Mouse (Mus musculus) kidney, postnatal 36 days (tissue): ENCODE results near the gene Insyn1.

Source experiments
- DNase-seq, 2 experiments: peaks; one replicate each; pipeline ENCODE4 v3.0.0; 2021 to 2022; ENCODE audit warnings: mixed read lengths in 2 of 2

Insyn1 gene

GRCm38 (mm10) chr9:58489133-58489864, 896 bp downstream of the Insyn1 start:
- DNase-seq: peak in 1 of 2 experiments; percentile 10

- DNase-seq: no peak
Measured at GRCm38 (mm10) chr9:58489865-58490165, 1.4 kb downstream of the Insyn1 start.

GRCm38 (mm10) chr9:58490391-58490790, 2.0 kb downstream of the Insyn1 start:
- no peak for DNase-seq

- DNase-seq: no peak
Measured at GRCm38 (mm10) chr9:58495035-58495434, 6.6 kb downstream of the Insyn1 start.

- peak in 1 of 2 experiments; percentile 17 for DNase-seq
Measured at GRCm38 (mm10) chr9:58496470-58497182, 8.2 kb downstream of the Insyn1 start.

- no peak for DNase-seq
Measured at GRCm38 (mm10) chr9:58497942-58498341, 9.5 kb downstream of the Insyn1 start.

GRCm38 (mm10) chr9:58500946-58501345, 12.5 kb downstream of the Insyn1 start:
- DNase-seq: no peak

- no peak for DNase-seq
Measured at GRCm38 (mm10) chr9:58507216-58508005, 19.0 kb downstream of the Insyn1 start.

- DNase-seq: no peak
Measured at GRCm38 (mm10) chr9:58510452-58510851, 22.0 kb downstream of the Insyn1 start.

GRCm38 (mm10) chr9:58513749-58514148, 25.3 kb downstream of the Insyn1 start:
- DNase-seq: no peak

GRCm38 (mm10) chr9:58516480-58516879, 28.1 kb downstream of the Insyn1 start:
- no peak for DNase-seq

GRCm38 (mm10) chr9:58517866-58518750, 29.7 kb downstream of the Insyn1 start:
- no peak for DNase-seq

- no peak for DNase-seq
Measured at GRCm38 (mm10) chr9:58519953-58520352, 31.6 kb downstream of the Insyn1 start.

- DNase-seq: peak in 1 of 2 experiments; percentile 18
Measured at GRCm38 (mm10) chr9:58520816-58521581, 32.6 kb downstream of the Insyn1 start.

GRCm38 (mm10) chr9:58521883-58522423, 33.5 kb downstream of the Insyn1 start:
- peak; percentile 17 to 27 for DNase-seq

GRCm38 (mm10) chr9:58525108-58525507, 36.7 kb downstream of the Insyn1 start:
- DNase-seq: no peak

GRCm38 (mm10) chr9:58527841-58528240, 39.4 kb downstream of the Insyn1 start:
- DNase-seq: no peak

GRCm38 (mm10) chr9:58530407-58530806, 42.0 kb downstream of the Insyn1 start:
- DNase-seq: no peak

GRCm38 (mm10) chr9:58532236-58532635, 43.8 kb downstream of the Insyn1 start:
- DNase-seq: no peak

GRCm38 (mm10) chr9:58533322-58533721, 44.9 kb downstream of the Insyn1 start:
- DNase-seq: no peak

- DNase-seq: peak; percentile 52 to 71
Measured at GRCm38 (mm10) chr9:58534766-58535165, 46.4 kb downstream of the Insyn1 start.
